Mouse (Mus musculus) C2C12 (cell line): ENCODE measurements around the gene Trim29.

Source experiments
- CEBPB ChIP-seq: IDR thresholded peaks from one replicate; pipeline ENCODE4 v1.6.1; 2011; ENCODE audit warnings: low read depth, mild to moderate bottlenecking, control low read depth, moderate library complexity
- CTCF ChIP-seq: IDR thresholded peaks from one replicate; pipeline ENCODE4 v1.5.1; 2011; ENCODE audit not compliant: control insufficient read depth, insufficient read depth, insufficient read length

DNA sequence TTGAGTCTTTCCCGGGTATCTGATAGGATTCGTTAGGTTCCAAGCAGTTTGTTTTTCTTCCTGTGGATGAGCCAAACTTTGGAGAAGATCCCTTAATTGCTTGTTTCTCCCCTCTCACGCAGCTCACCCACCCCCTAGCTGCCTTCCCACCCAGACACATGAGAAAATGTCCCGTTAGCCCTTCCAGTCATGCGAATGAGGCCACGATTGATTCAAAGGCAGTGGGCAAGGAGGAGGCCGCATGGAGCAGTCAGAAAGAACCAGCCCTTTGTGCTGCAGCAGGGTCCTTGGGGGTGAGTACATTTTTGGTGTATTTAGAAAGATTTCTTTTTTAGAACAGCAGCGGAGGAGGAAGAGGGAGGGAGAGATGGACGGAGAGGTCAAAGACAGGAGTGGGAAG is 45.5 kb upstream of the Trim29 start:
- TF ChIP-seq CTCF (no peak), CEBPB (no peak)
